Mouse (Mus musculus): Measurements from ENCODE around the gene March2.
"Not testable (repeated sequence)": the region's sequence is repeated elsewhere in the genome, so short reads cannot be mapped to it uniquely, and the experiment has no call there.

DNA sequence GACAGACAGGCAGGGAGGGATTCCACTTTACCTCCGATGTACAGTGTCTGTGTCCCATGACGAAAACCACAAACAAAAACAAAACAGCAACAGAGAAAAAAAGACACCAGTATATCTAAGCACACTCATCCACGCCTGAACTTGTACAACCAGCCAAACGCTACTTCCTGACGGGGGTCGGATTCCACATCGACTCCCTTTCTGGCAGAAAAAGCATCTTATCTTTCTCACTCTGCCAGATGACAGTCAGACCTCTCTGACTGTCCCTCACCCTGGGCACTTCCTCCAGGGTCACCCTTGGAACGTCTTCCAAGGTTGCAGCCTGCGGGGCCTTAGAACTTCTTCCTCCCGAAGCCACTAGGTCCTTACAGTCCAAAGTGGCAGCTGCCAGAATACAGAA lies 15.1 kb upstream of the March2 start:
- TF ChIP-seq CTCF (IDR thresholded peaks at IDR 0.05); EP300 (IDR thresholded peaks at IDR 0.05; ENCODE audit: insufficient read depth, low read depth, low read length); POLR2A (IDR thresholded peaks at IDR 0.05; ENCODE audit: insufficient read depth, low read depth, low read length): not testable (repeated sequence)

Data from heart, adult 2 months (tissue).